Mouse (Mus musculus) forelimb bud, embryonic 11.5 days (tissue): ENCODE data around the gene Th.
A peak's percentile ranks its signal among the peaks of the same experiment; 100 is the strongest.

ENCODE experiments used
- DNase-seq: peaks from one replicate; pipeline ENCODE4 v3.0.0-alpha.2; 2012; ENCODE audit warnings: low read depth, low spot score

Th gene

GRCm38 (mm10) chr7:142901774-142902173 is 29.2 kb downstream of the Th start:
- no peak for DNase-seq

- no peak for DNase-seq
These were observed 31.1 kb downstream of the Th start for GRCm38 (mm10) chr7:142899872-142900271.

GRCm38 (mm10) chr7:142897471-142897870 is 33.5 kb downstream of the Th start:
- DNase-seq, result no peak

GRCm38 (mm10) chr7:142895901-142896665 is 34.8 kb downstream of the Th start:
- no peak for DNase-seq

GRCm38 (mm10) chr7:142895223-142895840 is 35.6 kb downstream of the Th start:
- no peak for DNase-seq

GRCm38 (mm10) chr7:142894669-142895068 is 36.3 kb downstream of the Th start:
- peak; percentile 94 for DNase-seq

- DNase-seq, result no peak
These were observed 36.9 kb downstream of the Th start for GRCm38 (mm10) chr7:142893721-142894639.

- DNase-seq, result no peak
These were observed 37.6 kb downstream of the Th start for GRCm38 (mm10) chr7:142893296-142893695.

GRCm38 (mm10) chr7:142869419-142870163 is 61.3 kb downstream of the Th start:
- peak; percentile 52 for DNase-seq

- DNase-seq, result peak; percentile 65
These were observed 80.2 kb downstream of the Th start for GRCm38 (mm10) chr7:142850681-142851080.
